Mouse (Mus musculus): ENCODE measurements around the gene Cabp1. TPM values are rescaled to one million over a fixed set of nuclear protein-coding genes. Genes with fewer than 3 reads are reported as not detected.
"Not testable (repeated sequence)": the region's sequence is repeated elsewhere in the genome, so short reads cannot be mapped to it uniquely, and the experiment has no call there.

The Cabp1 gene
- total and polyA plus RNA-seq, 3 experiments, result 0.27 TPM; not detected in 2

DNA sequence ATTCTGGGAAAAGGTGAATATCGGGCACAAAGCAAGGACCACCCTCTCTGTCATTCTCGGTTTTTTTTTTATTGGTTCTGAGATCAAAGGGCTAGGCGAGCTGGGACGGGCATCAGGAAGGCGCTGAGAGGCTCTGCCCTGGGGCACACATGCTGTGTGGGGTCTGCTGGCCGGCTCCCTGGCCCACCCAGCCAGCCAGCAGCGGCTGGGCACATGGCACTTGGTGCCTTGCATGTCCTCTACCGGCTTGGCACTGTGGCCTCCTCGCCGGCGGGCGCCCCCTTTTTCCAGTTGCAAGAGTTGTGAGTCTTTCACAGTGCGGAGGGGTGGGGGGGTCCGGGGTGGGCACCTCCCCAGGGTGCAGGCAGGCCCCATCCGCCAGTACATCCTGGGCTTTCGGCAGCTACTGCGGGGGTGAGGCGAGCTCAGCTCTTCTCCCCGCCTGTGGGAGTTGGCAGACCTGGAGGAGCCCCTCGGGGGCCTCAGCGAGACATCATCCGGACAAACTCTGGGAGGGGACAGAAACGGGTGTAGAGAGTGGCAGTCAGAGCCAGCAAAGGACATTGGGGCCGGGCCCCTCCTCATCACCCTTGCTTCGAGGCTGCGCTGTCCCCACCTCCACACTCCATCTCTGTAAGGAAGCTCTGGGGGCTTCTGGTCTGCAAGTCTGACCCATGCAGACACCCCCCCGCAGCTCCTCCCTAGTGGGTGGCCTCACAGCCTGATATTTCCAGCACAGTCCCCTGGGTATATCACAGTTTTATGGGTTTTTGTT lies 25.4 kb downstream of the Cabp1 start:
- ATAC-seq (ENCODE audit: extremely low read depth, insufficient number of reproducible peaks, low FRiP score, poor library complexity, severe bottlenecking), result no peak
- no peak for DNase-seq (ENCODE audit: low spot score)
- TF ChIP-seq GATA1 (IDR thresholded peaks at IDR 0.05; ENCODE audit: borderline replicate concordance, low read length) (no peak), TAL1 (conservative IDR thresholded peaks at IDR 0.05; ENCODE audit: low read depth, low read length) (no peak), GATA2 (IDR thresholded peaks at IDR 0.05; ENCODE audit: borderline replicate concordance, low read depth, low read length) (no peak), CTCF (IDR thresholded peaks at IDR 0.05; ENCODE audit: low read depth, low read length) (no peak), POLR2AphosphoS5 (IDR thresholded peaks at IDR 0.05; ENCODE audit: insufficient replicate concordance, low read depth, low read length) (no peak)
- Histone ChIP-seq H3K36me3 (replicated peaks) (no peaks in the 10 kb centered on the region), H3K4me1 (ENCODE audit: insufficient read depth, low read depth, low read length) (peaks cover 25% of the 10 kb centered on the region), H3K4me3 (ENCODE audit: low read depth, low read length) (no peak overlapping the region), H3K9me3 (replicated peaks) (no peaks in the 10 kb centered on the region), H3K27me3 (ENCODE audit: insufficient read depth, low read length) (peaks cover 18% of the 10 kb centered on the region)

DNA sequence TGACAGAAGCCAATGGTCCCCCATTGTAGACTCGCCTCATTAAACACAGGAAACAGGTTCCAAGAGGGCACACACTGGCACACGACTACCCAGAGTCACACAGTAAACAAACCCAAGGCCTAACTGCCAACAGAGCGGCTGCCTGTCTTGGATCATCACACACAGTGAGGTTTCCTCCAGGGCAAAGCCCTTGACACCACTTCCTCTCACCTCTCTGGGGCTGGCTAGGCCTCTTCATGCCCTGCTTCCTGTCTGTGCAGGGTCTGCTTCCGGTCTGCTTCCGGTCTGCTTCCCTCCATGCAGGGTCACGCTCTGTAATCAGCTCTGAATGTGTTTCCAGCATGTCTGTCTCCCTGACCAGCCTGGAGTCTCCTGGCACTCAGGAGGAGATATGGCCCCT lies 26.8 kb downstream of the Cabp1 start:
- DNase-seq (ENCODE audit: low spot score), result no peak
- no peak for ATAC-seq (ENCODE audit: extremely low read depth, insufficient number of reproducible peaks, low FRiP score, poor library complexity, severe bottlenecking)
- no peak overlapping the region for H3K4me3 ChIP-seq (ENCODE audit: low read depth, low read length)
- H3K36me3 ChIP-seq (replicated peaks), result no peaks in the 10 kb centered on the region
- H3K27me3 ChIP-seq (ENCODE audit: insufficient read depth, low read length), result peaks cover 13% of the 10 kb centered on the region
- TF ChIP-seq GATA1 (IDR thresholded peaks at IDR 0.05; ENCODE audit: borderline replicate concordance, low read length) (no peak), CTCF (IDR thresholded peaks at IDR 0.05; ENCODE audit: low read depth, low read length) (no peak), GATA2 (IDR thresholded peaks at IDR 0.05; ENCODE audit: borderline replicate concordance, low read depth, low read length) (no peak), TAL1 (conservative IDR thresholded peaks at IDR 0.05; ENCODE audit: low read depth, low read length) (no peak), POLR2AphosphoS5 (IDR thresholded peaks at IDR 0.05; ENCODE audit: insufficient replicate concordance, low read depth, low read length) (no peak)
- H3K9me3 ChIP-seq (replicated peaks), result no peaks in the 10 kb centered on the region
- H3K4me1 ChIP-seq (ENCODE audit: insufficient read depth, low read depth, low read length), result peaks cover 37% of the 10 kb centered on the region

DNA sequence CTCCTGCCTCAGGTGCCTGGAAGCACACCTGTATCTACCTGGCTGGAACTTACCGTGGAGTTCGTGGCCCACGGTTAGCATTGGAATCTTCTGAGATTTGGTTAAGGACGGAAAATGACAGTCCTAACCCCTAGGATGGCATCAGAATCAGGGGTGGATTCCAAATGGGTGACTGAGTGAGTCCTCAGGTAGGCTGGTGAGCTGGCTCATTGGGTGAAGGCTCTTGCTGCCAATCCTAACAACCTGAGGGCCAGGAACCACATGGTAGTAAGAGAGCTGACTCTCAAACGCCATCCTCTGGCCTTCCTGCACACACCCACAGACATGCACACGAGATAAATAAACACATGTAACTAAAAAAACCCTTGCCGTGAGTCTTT lies 27.4 kb downstream of the Cabp1 start:
- no peak for TF ChIP-seq GATA1 (IDR thresholded peaks at IDR 0.05; ENCODE audit: borderline replicate concordance, low read length)
- no peak for TF ChIP-seq TAL1 (conservative IDR thresholded peaks at IDR 0.05; ENCODE audit: low read depth, low read length)
- TF ChIP-seq GATA2 (IDR thresholded peaks at IDR 0.05; ENCODE audit: borderline replicate concordance, low read depth, low read length), result no peak
- TF ChIP-seq POLR2AphosphoS5 (IDR thresholded peaks at IDR 0.05; ENCODE audit: insufficient replicate concordance, low read depth, low read length), result no peak
- no peak for TF ChIP-seq CTCF (IDR thresholded peaks at IDR 0.05; ENCODE audit: low read depth, low read length)
- no peaks in the 10 kb centered on the region for H3K9me3 ChIP-seq (replicated peaks)
- DNase-seq (ENCODE audit: low spot score), result no peak
- peaks cover 8% of the 10 kb centered on the region; the same call in 1 of the 2 replicates for H3K27me3 ChIP-seq (ENCODE audit: insufficient read depth, low read length)
- H3K4me3 ChIP-seq (ENCODE audit: low read depth, low read length), result no peak overlapping the region
- ATAC-seq (ENCODE audit: extremely low read depth, insufficient number of reproducible peaks, low FRiP score, poor library complexity, severe bottlenecking), result no peak
- no peaks in the 10 kb centered on the region for H3K36me3 ChIP-seq (replicated peaks)
- H3K4me1 ChIP-seq (ENCODE audit: insufficient read depth, low read depth, low read length), result peaks cover 43% of the 10 kb centered on the region

DNA sequence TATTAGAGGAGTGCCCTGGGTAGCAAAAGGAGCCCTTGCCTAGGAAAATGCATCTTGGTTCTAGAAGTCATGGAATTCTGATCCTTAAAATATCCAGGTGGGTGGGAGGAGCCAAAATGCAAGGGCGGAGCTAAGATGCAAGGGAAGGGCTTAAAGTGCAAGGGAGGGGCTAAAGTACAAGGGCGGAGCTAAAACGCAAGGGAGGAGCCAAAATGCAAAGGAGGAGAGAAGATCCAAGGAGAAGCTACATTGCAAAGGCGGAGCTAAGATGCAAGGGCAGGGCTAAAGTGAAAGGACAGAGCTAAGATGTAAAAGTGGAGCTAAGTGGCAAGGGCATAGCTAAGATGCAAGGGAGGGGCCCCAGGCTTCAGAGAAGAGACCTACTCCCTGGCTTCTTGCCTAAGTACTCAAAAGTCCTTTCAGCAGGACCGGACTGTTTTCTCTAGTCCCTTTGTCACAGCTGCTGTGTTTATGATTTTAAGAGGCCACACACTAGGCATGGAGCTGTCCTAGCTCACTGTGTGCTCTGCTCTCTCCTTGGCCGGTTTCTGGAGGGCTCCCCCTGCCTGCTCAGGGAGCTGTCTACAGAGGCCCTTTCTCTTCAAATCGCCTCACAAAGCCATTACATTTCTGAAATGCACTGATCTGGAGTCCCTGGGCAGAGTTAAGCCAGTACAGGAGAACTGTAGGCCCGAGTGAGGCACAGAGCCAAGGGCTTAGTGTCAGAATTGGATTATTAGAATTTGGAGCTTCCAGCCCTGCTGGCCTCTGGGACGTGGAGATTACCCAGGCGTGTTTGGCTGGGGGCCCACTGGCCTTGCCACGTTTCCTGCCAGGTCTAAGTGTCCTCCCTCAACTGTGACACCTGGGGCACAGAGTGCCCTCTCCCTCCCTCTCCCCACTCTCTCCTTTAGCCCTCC lies 28.0 kb downstream of the Cabp1 start:
- Histone ChIP-seq H3K4me3 (ENCODE audit: low read depth, low read length) (no peak overlapping the region), H3K9me3 (replicated peaks) (no peaks in the 10 kb centered on the region), H3K36me3 (replicated peaks) (no peaks in the 10 kb centered on the region), H3K27me3 (ENCODE audit: insufficient read depth, low read length) (peaks cover 8% of the 10 kb centered on the region; the same call in 1 of the 2 replicates), H3K4me1 (ENCODE audit: insufficient read depth, low read depth, low read length) (peaks cover 47% of the 10 kb centered on the region)
- TF ChIP-seq TAL1 (conservative IDR thresholded peaks at IDR 0.05; ENCODE audit: low read depth, low read length), result no peak
- TF ChIP-seq POLR2AphosphoS5 (IDR thresholded peaks at IDR 0.05; ENCODE audit: insufficient replicate concordance, low read depth, low read length), result no peak
- no peak for TF ChIP-seq GATA1 (IDR thresholded peaks at IDR 0.05; ENCODE audit: borderline replicate concordance, low read length)
- no peak for TF ChIP-seq GATA2 (IDR thresholded peaks at IDR 0.05; ENCODE audit: borderline replicate concordance, low read depth, low read length)
- TF ChIP-seq CTCF (IDR thresholded peaks at IDR 0.05; ENCODE audit: low read depth, low read length), result no peak
- ATAC-seq (ENCODE audit: extremely low read depth, insufficient number of reproducible peaks, low FRiP score, poor library complexity, severe bottlenecking) (no peak), DNase-seq (ENCODE audit: low spot score) (no peak)

DNA sequence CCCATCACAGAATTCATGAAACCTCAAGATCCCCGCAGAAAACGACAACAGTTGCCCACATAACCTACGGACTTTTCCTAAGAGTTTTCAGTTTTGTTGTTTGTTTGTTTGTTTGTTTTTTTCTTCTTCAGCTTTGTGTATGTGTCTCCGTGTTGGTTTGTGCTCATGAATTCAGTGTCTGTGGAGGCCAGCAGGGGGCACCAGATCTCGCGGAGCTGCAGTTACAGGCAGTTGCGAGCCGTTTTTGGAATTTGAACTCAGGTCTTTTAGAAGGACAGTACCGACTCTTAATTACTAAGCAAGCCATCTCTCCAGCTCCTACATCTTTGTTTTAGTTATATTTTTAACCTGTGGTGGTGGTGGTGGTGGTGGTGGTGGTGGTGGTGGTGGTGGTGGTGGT lies 28.8 kb downstream of the Cabp1 start:
- peaks cover 55% of the 10 kb centered on the region for H3K4me1 ChIP-seq (ENCODE audit: insufficient read depth, low read depth, low read length)
- H3K9me3 ChIP-seq (replicated peaks), result no peaks in the 10 kb centered on the region
- DNase-seq (ENCODE audit: low spot score), result no peak
- no peak for ATAC-seq (ENCODE audit: extremely low read depth, insufficient number of reproducible peaks, low FRiP score, poor library complexity, severe bottlenecking)
- no peak for TF ChIP-seq POLR2AphosphoS5 (IDR thresholded peaks at IDR 0.05; ENCODE audit: insufficient replicate concordance, low read depth, low read length)
- TF ChIP-seq GATA2 (IDR thresholded peaks at IDR 0.05; ENCODE audit: borderline replicate concordance, low read depth, low read length), result no peak
- TF ChIP-seq TAL1 (conservative IDR thresholded peaks at IDR 0.05; ENCODE audit: low read depth, low read length), result no peak
- TF ChIP-seq CTCF (IDR thresholded peaks at IDR 0.05; ENCODE audit: low read depth, low read length), result no peak
- no peak for TF ChIP-seq GATA1 (IDR thresholded peaks at IDR 0.05; ENCODE audit: borderline replicate concordance, low read length)
- peaks cover 6% of the 10 kb centered on the region; the same call in 1 of the 2 replicates for H3K27me3 ChIP-seq (ENCODE audit: insufficient read depth, low read length)
- H3K36me3 ChIP-seq (replicated peaks), result no peaks in the 10 kb centered on the region
- no peak overlapping the region for H3K4me3 ChIP-seq (ENCODE audit: low read depth, low read length)

DNA sequence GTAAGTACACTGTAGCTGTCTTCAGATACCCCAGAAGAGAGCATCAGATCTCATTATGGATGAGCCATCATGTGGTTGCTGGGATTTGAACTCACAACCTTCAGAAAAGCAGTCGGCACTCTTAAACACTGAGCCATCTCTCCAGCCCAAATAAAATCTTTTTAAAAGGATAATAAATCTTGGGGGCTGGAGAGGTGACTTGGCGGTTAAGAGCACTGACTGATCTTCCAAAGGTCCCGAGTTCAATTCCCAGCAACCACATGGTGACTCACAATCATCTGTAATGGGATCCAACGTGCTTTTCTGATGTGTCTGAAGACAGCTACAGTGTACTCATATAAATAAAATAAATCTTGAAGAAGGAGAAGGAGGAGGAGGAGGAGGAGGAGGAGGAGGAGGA lies 29.7 kb downstream of the Cabp1 start:
- H3K36me3 ChIP-seq (replicated peaks); H3K27me3 ChIP-seq (ENCODE audit: insufficient read depth, low read length); H3K9me3 ChIP-seq (replicated peaks); H3K4me3 ChIP-seq (ENCODE audit: low read depth, low read length); DNase-seq (ENCODE audit: low spot score); ATAC-seq (ENCODE audit: extremely low read depth, insufficient number of reproducible peaks, low FRiP score, poor library complexity, severe bottlenecking): not testable (repeated sequence)
- H3K4me1 ChIP-seq (ENCODE audit: insufficient read depth, low read depth, low read length), result peaks cover 64% of the 10 kb centered on the region
